In the genomic region with DNA sequence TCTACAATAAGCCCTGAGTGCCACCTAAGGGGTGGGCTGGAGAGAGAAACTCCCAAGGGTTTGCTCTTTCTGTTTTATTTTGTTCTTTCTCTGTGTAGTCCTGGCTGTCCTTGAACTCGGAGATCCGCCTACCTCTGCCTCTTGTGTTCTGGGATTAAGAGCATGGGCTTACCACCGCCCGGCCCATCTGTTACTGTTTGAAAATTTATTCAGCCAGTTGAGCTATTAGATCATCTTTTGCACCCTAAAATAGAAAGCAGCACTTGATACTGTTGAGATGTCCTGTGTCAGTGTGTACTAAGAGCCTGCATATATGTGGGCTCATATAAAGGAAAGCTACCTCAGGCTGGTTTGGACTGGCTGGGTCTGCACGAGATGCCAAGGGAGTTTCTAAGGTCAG, we compare ENCODE assay signal across 18 mouse cellular contexts.
"Had no signal": no experiment of that assay in that cellular context is flagged by ENCODE, and none has a peak within 500 bp of the region (broad histone marks: within the 10 kb centered on the region; RNA-seq: fewer than 3 reads in every experiment).

No protein-coding gene starts in this region.

- H3K36me3 ChIP-seq: liver, embryonic 13.5 days; stomach, embryonic 15.5 days had no signal

- H3K4me3 ChIP-seq: limb, embryonic 10.5 days; limb, embryonic 13.5 days; liver, embryonic 13.5 days; stomach, embryonic 15.5 days had no signal

- H3K4me2 ChIP-seq: limb, embryonic 13.5 days; liver, embryonic 13.5 days; midbrain, embryonic 11.5 days; stomach, embryonic 15.5 days had no signal

- H3K9ac ChIP-seq: limb, embryonic 13.5 days; liver, embryonic 13.5 days; stomach, embryonic 15.5 days had no signal

- H3K27ac ChIP-seq: kidney, postnatal 0 days; limb, embryonic 10.5 days; limb, embryonic 13.5 days; liver, embryonic 13.5 days; stomach, embryonic 15.5 days had no signal

- H3K4me1 ChIP-seq: liver, embryonic 13.5 days; stomach, embryonic 15.5 days had no signal

- H3K9me3 ChIP-seq: limb, embryonic 10.5 days; limb, embryonic 13.5 days; liver, embryonic 13.5 days; stomach, embryonic 15.5 days had no signal

- DNase-seq: kidney, adult 2 months; kidney, postnatal 25 days; liver; liver, embryonic 13.5 days; lung, adult 2 months; lung, postnatal 14 days; lung, postnatal 4 days; midbrain, embryonic 14.5 days; right cerebral cortex, adult 18-20 months; right cerebral cortex, postnatal 14 days; right cerebral cortex, postnatal 4 days; spleen, adult 18-20 months; thymus, postnatal 25 days had no signal

- H3K27me3 ChIP-seq: limb, embryonic 13.5 days; liver, embryonic 13.5 days; stomach, embryonic 15.5 days had no signal
